Mouse (Mus musculus) limb, embryonic 13.5 days (tissue): ENCODE results near the gene Ahsa1. TPM values are rescaled to one million over a fixed set of nuclear protein-coding genes. Genes with fewer than 3 reads are reported as not detected.

Experiments used
- ATAC-seq: fragments of 200-750 bp; cut with Nextera tagmentation; 2 replicates; pipeline ENCODE4 v1.8.0; 2017; ENCODE audit warnings: low read depth, moderate number of reproducible peaks, moderate TSS enrichment; ENCODE audit not compliant: low FRiP score
- H3K27ac ChIP-seq: fragments of 300-500 bp; sonication (generic); 2 replicates; pipeline ENCODE4 v1.5.1; 2015; ENCODE audit warnings: inconsistent platforms, mild to moderate bottlenecking, moderate library complexity
- H3K27me3 ChIP-seq: fragments of 300-500 bp; sonication (generic); 2 replicates; pipeline ENCODE4 v1.6.1; 2015; ENCODE audit warnings: mild to moderate bottlenecking, inconsistent platforms
- H3K36me3 ChIP-seq: fragments of 300-500 bp; sonication (generic); 2 replicates; pipeline ENCODE4 v1.6.1; 2015; ENCODE audit warnings: inconsistent platforms, mild to moderate bottlenecking, moderate library complexity
- H3K4me1 ChIP-seq: fragments of 300-500 bp; sonication (generic); 2 replicates; pipeline ENCODE4 v1.6.1; 2015; ENCODE audit warnings: inconsistent platforms
- H3K4me2 ChIP-seq: fragments of 300-500 bp; sonication (generic); replicated peaks from 2 replicates; pipeline ENCODE4 v1.6.1; 2015; ENCODE audit warnings: inconsistent platforms, mild to moderate bottlenecking, moderate library complexity
- H3K4me3 ChIP-seq: fragments of 300-500 bp; sonication (generic); 2 replicates; pipeline ENCODE4 v1.5.1; 2015; ENCODE audit warnings: moderate library complexity, mild to moderate bottlenecking, inconsistent platforms
- H3K9ac ChIP-seq: fragments of 300-500 bp; sonication (generic); 2 replicates; pipeline ENCODE4 v1.6.1; 2015; ENCODE audit warnings: mild to moderate bottlenecking, inconsistent platforms
- H3K9me3 ChIP-seq: fragments of 300-500 bp; sonication (generic); 2 replicates; pipeline ENCODE4 v1.6.1; 2016; ENCODE audit warnings: inconsistent platforms
- WGBS: fragments of 180-500 bp; shearing (Covaris S2); methylation state at CpG from one replicate; pipeline ENCODE4 v1.1.7; 2015; 5-methylcytosine and 5-hydroxymethylcytosine counted together
- microRNA-seq: library from miRNA; unstranded; fragments of <30 nt; microRNA quantifications from one replicate; pipeline ENCODE4, GENCODE M21; 2016
- polyA plus RNA-seq: library from polyadenylated mRNA; unstranded; fragments of >200 nt; fragmentation: Nextera tagmentation; extraction: Ambion mirVana; gene quantifications from 2 replicates; pipeline ENCODE4 v1.2.1, GENCODE M21; 2015

Gene Ahsa1
- polyA plus RNA-seq, 1 experiment from 2014 or later, result 223 TPM

GRCm38 (mm10) chr12:87319229-87319628, 53.0 kb downstream of the Ahsa1 start:
- WGBS, result 93% methylated on average over 3 of the region's 3 CpGs
- peaks cover 25% of the 10 kb centered on the region for H3K36me3 ChIP-seq
- no peak overlapping the region for H3K4me2 ChIP-seq
- no peaks in the 10 kb centered on the region for H3K4me1 ChIP-seq
- H3K9me3 ChIP-seq, result no peaks in the 10 kb centered on the region
- no peak overlapping the region for H3K27ac ChIP-seq
- no peak for ATAC-seq
- H3K27me3 ChIP-seq, result no peaks in the 10 kb centered on the region
- no peak overlapping the region for H3K9ac ChIP-seq
- H3K4me3 ChIP-seq, result no peak overlapping the region

Small RNA genes within 50 kb of the gene (microRNA-seq; reads per million reads assigned to microRNA genes)
- not detected for gene Gm47293

Other genes starting within 250 kb of the Ahsa1 start
- 0.05 and 0.08 TPM in 2 replicates for gene Tmem63c, start 245.1 kb upstream of the Ahsa1 start, polyA plus RNA-seq
- gene Ngb, start 163.9 kb upstream of the Ahsa1 start, polyA plus RNA-seq, result 0.23 and 0.42 TPM in 2 replicates
- gene Gstz1, start 119.3 kb upstream of the Ahsa1 start, polyA plus RNA-seq, result 34.7 and 37.1 TPM in 2 replicates
- gene Pomt2, start 118.5 kb upstream of the Ahsa1 start, polyA plus RNA-seq, result 14.6 and 17.6 TPM in 2 replicates
- 1.6 and 2.0 TPM in 2 replicates for gene Samd15, start 66.8 kb upstream of the Ahsa1 start, polyA plus RNA-seq
- gene Tmed8, start 66.0 kb upstream of the Ahsa1 start, polyA plus RNA-seq, result 2.2 and 2.5 TPM in 2 replicates
- gene Noxred1, start 27.7 kb upstream of the Ahsa1 start, polyA plus RNA-seq, result 0.57 and 0.59 TPM in 2 replicates
- gene Vipas39, start 223 bp upstream of the Ahsa1 start, polyA plus RNA-seq, result 51.9 and 52.2 TPM in 2 replicates
- 1.4 and 1.5 TPM in 2 replicates for gene Ism2, start 33.2 kb downstream of the Ahsa1 start, polyA plus RNA-seq
- 78.2 and 78.7 TPM in 2 replicates for gene Sptlc2, start 121.9 kb downstream of the Ahsa1 start, polyA plus RNA-seq
- 339 and 358 TPM in 2 replicates for gene Slirp, start 177.4 kb downstream of the Ahsa1 start, polyA plus RNA-seq
- 77.1 and 78.3 TPM in 2 replicates for gene Alkbh1, start 177.5 kb downstream of the Ahsa1 start, polyA plus RNA-seq
- 146 and 148 TPM in 2 replicates for gene Snw1, start 205.8 kb downstream of the Ahsa1 start, polyA plus RNA-seq
- not detected in 2 replicates for gene Gm5788, start 228.2 kb downstream of the Ahsa1 start, polyA plus RNA-seq
- not detected in 2 replicates for gene Gm8300, start 247.8 kb downstream of the Ahsa1 start, polyA plus RNA-seq